Mouse (Mus musculus) lung, embryonic 14.5 days (tissue): ENCODE measurements around the gene Cuzd1. TPM values are rescaled to one million over a fixed set of nuclear protein-coding genes. Genes with fewer than 3 reads are reported as not detected.

ENCODE experiments used
- ATAC-seq: fragments of 200-750 bp; cut with Nextera tagmentation; 2 replicates; pipeline ENCODE4 v1.8.0; 2017; ENCODE audit warnings: mild to moderate bottlenecking, moderate TSS enrichment, moderate library complexity; ENCODE audit not compliant: insufficient read depth
- DNase-seq: peaks from one replicate; pipeline ENCODE4 v3.0.0-alpha.2; 2015
- H3K27ac ChIP-seq: fragments of 300-500 bp; sonication (generic); 2 replicates; pipeline ENCODE4 v1.5.1; 2014; ENCODE audit warnings: low read depth, mild to moderate bottlenecking, moderate library complexity
- H3K27me3 ChIP-seq: fragments of 300-500 bp; sonication (generic); 2 replicates; pipeline ENCODE4 v1.6.1; 2014; ENCODE audit warnings: low read length, control low read depth; ENCODE audit not compliant: insufficient read depth
- H3K36me3 ChIP-seq: fragments of 300-500 bp; sonication (generic); 2 replicates; pipeline ENCODE4 v1.6.1; 2014; ENCODE audit warnings: control low read depth; ENCODE audit not compliant: insufficient read depth
- H3K4me1 ChIP-seq: fragments of 300-500 bp; sonication (generic); 2 replicates; pipeline ENCODE4 v1.6.1; 2014; ENCODE audit warnings: antibody characterized with exemption, control low read depth; ENCODE audit not compliant: insufficient read depth
- H3K4me2 ChIP-seq: fragments of 300-500 bp; sonication (generic); 2 replicates; pipeline ENCODE4 v1.6.1; 2014; ENCODE audit warnings: mild to moderate bottlenecking
- H3K4me3 ChIP-seq: fragments of 300-500 bp; sonication (generic); 2 replicates; pipeline ENCODE4 v1.5.1; 2014; ENCODE audit warnings: low read depth, low read length
- H3K9ac ChIP-seq: fragments of 300-500 bp; sonication (generic); 2 replicates; pipeline ENCODE4 v1.6.1; 2014
- H3K9me3 ChIP-seq: fragments of 300-500 bp; sonication (generic); 2 replicates; pipeline ENCODE4 v1.6.1; 2016; ENCODE audit warnings: low read depth, low read length, control low read depth
- CTCF ChIP-seq: IDR thresholded peaks from 2 replicates; pipeline ENCODE4 v1.5.1; 2016; ENCODE audit warnings: antibody characterized with exemption, low read depth
- WGBS: fragments of 180-500 bp; shearing (Covaris S2); extraction: QIAGEN DNeasy Blood & Tissue Kit; methylation state at CpG from one replicate; pipeline ENCODE4 v1.1.7; 2014; 5-methylcytosine and 5-hydroxymethylcytosine counted together
- polyA plus RNA-seq: library from polyadenylated mRNA; unstranded; fragments of >200 nt; fragmentation: Nextera tagmentation; extraction: Ambion mirVana; gene quantifications from 2 replicates; pipeline ENCODE4 v1.2.1, GENCODE M21; 2014

The Cuzd1 gene
- not detected in 2 replicates for polyA plus RNA-seq

DNA sequence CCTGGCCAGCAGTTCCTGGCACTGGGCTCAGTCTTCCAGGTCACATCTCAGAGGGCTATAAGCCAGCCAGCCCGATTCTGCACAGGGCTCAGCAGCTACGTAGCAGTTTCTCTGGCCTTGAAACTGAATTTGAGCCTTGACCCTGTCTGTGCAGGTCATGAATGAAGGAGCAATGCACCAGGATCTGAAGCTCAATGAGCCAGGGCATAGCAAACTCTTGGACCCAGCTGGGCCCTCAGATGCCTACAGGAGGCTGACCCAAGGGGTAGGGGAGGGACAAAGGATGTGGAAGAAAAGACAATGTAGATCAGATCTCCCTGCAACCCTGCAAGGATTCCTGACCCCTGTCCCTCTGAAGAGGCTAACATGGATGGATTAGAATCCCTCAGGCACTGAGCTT lies at the start of gene Cuzd1:
Gene Cuzd1, minus strand, starts transcription at position 101 of the 400 bp plus-strand sequence.
- 82% methylated on average over 2 of the region's 2 CpGs for WGBS
- TF ChIP-seq CTCF = no peak
- DNase-seq = no peak
- Histone ChIP-seq H3K9me3 (no peaks in the 10 kb centered on the region), H3K4me1 (no peaks in the 10 kb centered on the region), H3K4me3 (no peak within 1 kb of the TSS), H3K36me3 (no peaks in the 10 kb centered on the region), H3K27me3 (no peaks in the 10 kb centered on the region), H3K9ac (no peak within 1 kb of the TSS), H3K4me2 (no peak within 1 kb of the TSS), H3K27ac (no peak within 1 kb of the TSS)
- no peak for ATAC-seq

- peak overlapping the region; percentile 90 for H3K9ac ChIP-seq
- no peaks in the 10 kb centered on the region for H3K27me3 ChIP-seq
- DNase-seq (no peak), ATAC-seq (no peak; the same call in none of the 2 replicates)
- H3K4me1 ChIP-seq = no peaks in the 10 kb centered on the region; the same call in 1 of the 2 replicates
- WGBS = 5% methylated on average over 9 of the region's 9 CpGs
- peak overlapping the region; percentile 79 for H3K4me2 ChIP-seq
- H3K36me3 ChIP-seq = peaks cover 6% of the 10 kb centered on the region; the same call in 1 of the 2 replicates
- peak overlapping the region; percentile 97 for H3K27ac ChIP-seq
- H3K9me3 ChIP-seq = no peaks in the 10 kb centered on the region
- peak overlapping the region; percentile 70 for H3K4me3 ChIP-seq
- TF ChIP-seq CTCF = no peak
Observed at GRCm38 (mm10) chr7:131371470-131371860, 49.4 kb upstream of the Cuzd1 start.

- Histone ChIP-seq H3K27ac (peak within 1 kb of the TSS; percentile 97), H3K4me1 (no peaks in the 10 kb centered on the region; the same call in 1 of the 2 replicates), H3K4me2 (peak within 1 kb of the TSS; percentile 79), H3K36me3 (peaks cover 6% of the 10 kb centered on the region; the same call in 1 of the 2 replicates), H3K9me3 (no peaks in the 10 kb centered on the region), H3K4me3 (peak within 1 kb of the TSS; percentile 70), H3K9ac (peak within 1 kb of the TSS; percentile 90), H3K27me3 (no peaks in the 10 kb centered on the region)
- peak; percentile 98 for ATAC-seq
- peak; percentile 91 for TF ChIP-seq CTCF
- 4% methylated on average over 47 of the region's 47 CpGs for WGBS
- peak; percentile 95 for DNase-seq
Observed at GRCm38 (mm10) chr7:131370648-131371469, 48.8 kb upstream of the Cuzd1 start, which contains the start of gene Pstk. TSS of gene Pstk (plus strand) at chr7:131371141.

GRCm38 (mm10) chr7:131364131-131364530 lies 42.0 kb upstream of the Cuzd1 start:
- Histone ChIP-seq H3K36me3 (peaks cover 11% of the 10 kb centered on the region), H3K27ac (no peak overlapping the region), H3K4me1 (peaks cover 11% of the 10 kb centered on the region; the same call in 1 of the 2 replicates), H3K4me3 (no peak overlapping the region), H3K4me2 (no peak overlapping the region), H3K27me3 (no peaks in the 10 kb centered on the region), H3K9ac (no peak overlapping the region), H3K9me3 (no peaks in the 10 kb centered on the region)
- TF ChIP-seq CTCF = no peak
- ATAC-seq (no peak), DNase-seq (no peak)
- 76% methylated on average over 8 of the region's 8 CpGs for WGBS

GRCm38 (mm10) chr7:131362615-131363300 lies 40.7 kb upstream of the Cuzd1 start, which contains the start of gene 2310057M21Rik:
TSS of gene 2310057M21Rik (minus strand) at chr7:131362759.
- Histone ChIP-seq H3K4me1 (peaks cover 11% of the 10 kb centered on the region; the same call in 1 of the 2 replicates), H3K36me3 (peaks cover 23% of the 10 kb centered on the region), H3K9ac (peak within 1 kb of the TSS; percentile 88), H3K27ac (peak within 1 kb of the TSS; percentile 96), H3K27me3 (no peaks in the 10 kb centered on the region), H3K4me3 (peak within 1 kb of the TSS; percentile 92), H3K9me3 (no peaks in the 10 kb centered on the region), H3K4me2 (peak within 1 kb of the TSS; percentile 92)
- no peak for TF ChIP-seq CTCF
- DNase-seq (peak; percentile 99), ATAC-seq (peak; percentile 98)
- under 1% methylated on average over 55 of the region's 55 CpGs for WGBS

- Histone ChIP-seq H3K27ac (peak overlapping the region; percentile 89), H3K9me3 (no peaks in the 10 kb centered on the region), H3K4me2 (peak overlapping the region; percentile 92), H3K4me1 (peaks cover 11% of the 10 kb centered on the region; the same call in 1 of the 2 replicates), H3K4me3 (peak overlapping the region; percentile 92), H3K27me3 (no peaks in the 10 kb centered on the region), H3K36me3 (peaks cover 28% of the 10 kb centered on the region), H3K9ac (peak overlapping the region; percentile 88)
- 0% methylated on average over 35 of the region's 35 CpGs for WGBS
- no peak for TF ChIP-seq CTCF
- DNase-seq = no peak
- peak; percentile 82 for ATAC-seq
Observed at GRCm38 (mm10) chr7:131362269-131362614, 40.1 kb upstream of the Cuzd1 start.

DNA sequence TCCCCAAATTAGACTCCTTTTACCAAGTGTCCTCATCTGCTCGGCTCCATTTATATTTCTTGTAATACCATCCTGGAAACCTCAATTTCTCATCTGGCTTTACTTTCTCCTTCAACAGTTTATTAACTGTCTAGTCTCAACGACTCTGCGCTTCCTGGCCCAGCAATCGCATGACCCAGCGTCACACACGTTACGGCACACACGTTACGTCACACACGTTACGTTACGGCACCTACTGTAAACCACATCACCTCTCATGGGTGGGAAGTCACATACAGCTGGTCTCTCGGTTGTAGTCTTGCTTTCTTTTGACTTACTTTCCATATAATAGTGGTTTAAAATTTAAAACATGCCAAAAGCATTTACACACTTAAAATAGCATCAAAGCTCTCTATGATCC lies 34.0 kb upstream of the Cuzd1 start:
- DNase-seq (no peak), ATAC-seq (no peak)
- no peak for TF ChIP-seq CTCF
- Histone ChIP-seq H3K27me3 (no peaks in the 10 kb centered on the region), H3K4me3 (no peak overlapping the region), H3K4me1 (0 out of 2 replicates have a peak, but pooled peaks cover under 1% of the 10 kb centered on the region), H3K36me3 (peaks cover 66% of the 10 kb centered on the region), H3K4me2 (no peak overlapping the region), H3K27ac (no peak overlapping the region), H3K9ac (no peak overlapping the region), H3K9me3 (no peaks in the 10 kb centered on the region)
- WGBS = 92% methylated on average over 13 of the region's 13 CpGs
